Mouse (Mus musculus) thymus, postnatal 0 days (tissue): ENCODE results near the gene Gm17467. TPM values are rescaled to one million over a fixed set of nuclear protein-coding genes. Genes with fewer than 3 reads are reported as not detected.
"Not testable (repeated sequence)": the region's sequence is repeated elsewhere in the genome, so short reads cannot be mapped to it uniquely, and the experiment has no call there.

Experiments
- DNase-seq: peaks from one replicate; pipeline ENCODE4 v3.0.0-alpha.2; 2015; ENCODE audit warnings: low spot score
- polyA plus RNA-seq: library from polyadenylated mRNA; unstranded; fragments of >200 nt; fragmentation: Nextera tagmentation; extraction: Ambion mirVana; gene quantifications from 2 replicates; pipeline ENCODE4 v1.2.1, GENCODE M21; 2015

Gm17467 gene
- polyA plus RNA-seq, result not detected in 2 replicates

GRCm38 (mm10) chrX:123704691-123705090 lies at the start of gene Gm17467:
Gm17467 (minus strand) TSS chrX:123704791.
- DNase-seq, result not testable (repeated sequence)

Other genes starting within 250 kb of the Gm17467 start
- not detected in 2 replicates for gene Cldn34c2, start 123.1 kb downstream of the Gm17467 start, polyA plus RNA-seq
- gene Cldn34c3, start 88.9 kb upstream of the Gm17467 start, polyA plus RNA-seq, result not detected in 2 replicates